In genomic region chr11:120250991-120251949, GRCm38 (mm10) we compare ENCODE assay signal across 11 mouse cellular contexts. TPM values are rescaled to one million over a fixed set of nuclear protein-coding genes. Genes with fewer than 3 reads are reported as not detected.
A peak's percentile ranks its signal among the peaks of the same experiment; 100 is the strongest.
DNase-seq lines count a peak whose midpoint lies in the region; ATAC-seq and TF ChIP-seq lines count a peak whose summit lies in the region.
"Had no signal": no experiment of that assay in that cellular context is flagged by ENCODE, and none has a peak within 500 bp of the region (broad histone marks: within the 10 kb centered on the region; RNA-seq: fewer than 3 reads in every experiment).

No protein-coding gene starts in this region.

- H3K4me3 ChIP-seq in CH12.LX (replicated peaks in 1 of 3; ENCODE audit: low read depth in 2 of 3, low read length in 2 of 3, poor library complexity in 1 of 3), result no peak overlapping the region
- no peak overlapping the region for H3K4me3 ChIP-seq in embryonic fibroblast, embryonic 13.5 days (ENCODE audit: insufficient read depth, low read length)
- no peak overlapping the region for H3K4me3 ChIP-seq in limb, embryonic 14.5 days (replicated peaks; ENCODE audit: low read length)

- dilution Hi-C loops in CH12.LX (cut with MboI; ENCODE audit: extremely low pct_ligation_motif_present, extremely low pct_unique_long_range_greater_than_20kb, low sequenced_read_pairs), result no loop called here

- no peak overlapping the region for H3K9ac ChIP-seq in CH12.LX (ENCODE audit: insufficient read depth, low read depth)
- no peak overlapping the region for H3K9ac ChIP-seq in limb, embryonic 14.5 days (ENCODE audit: low read depth, low read length, severe bottlenecking)

- H3K27ac ChIP-seq in CH12.LX (ENCODE audit: insufficient read depth, low read depth), result no peak overlapping the region
- peak overlapping the region; percentile 81 for H3K27ac ChIP-seq in embryonic fibroblast, embryonic 13.5 days (ENCODE audit: insufficient read depth, low read length)
- H3K27ac ChIP-seq in limb, embryonic 14.5 days (replicated peaks; ENCODE audit: low read depth, low read length), result 0 out of 2 replicates have a peak overlapping the region, but pooled peaks have one; percentile 11
- H3K27ac ChIP-seq: hindbrain, postnatal 0 days had no signal

- in situ Hi-C loops in CH12.LX (cut with MboI; ENCODE audit: low pct_ligation_motif_present, low pct_unique_long_range_greater_than_20kb, low sequenced_read_pairs), result no loop called here

- TF ChIP-seq RAD21 in CH12.LX (IDR thresholded peaks at IDR 0.05; ENCODE audit: low read depth, low read length), result peak; percentile 26

- H3K27me3 ChIP-seq in CH12.LX (replicated peaks), result peaks cover 86% of the 10 kb centered on the region
- H3K27me3 ChIP-seq in limb, embryonic 14.5 days (ENCODE audit: control insufficient read depth, insufficient read depth, low read length), result no peaks in the 10 kb centered on the region

- peak in 1 of 2 experiments; percentile 47; a peak in 2 of 4 replicates for TF ChIP-seq CTCF in CH12.LX (conservative IDR thresholded peaks at IDR 0.05 in 1 of 2, IDR thresholded peaks at IDR 0.05 in 1 of 2; ENCODE audit: low read depth in 2 of 2, low read length in 2 of 2)
- no peak for TF ChIP-seq CTCF in embryonic fibroblast, embryonic 13.5 days (IDR thresholded peaks at IDR 0.05; ENCODE audit: borderline replicate concordance, insufficient read depth, low read length)

- no peak overlapping the region for H3K4me2 ChIP-seq in CH12.LX (ENCODE audit: insufficient read depth, low read depth, poor library complexity, severe bottlenecking)
- H3K4me2 ChIP-seq in limb, embryonic 14.5 days (replicated peaks; ENCODE audit: low read depth, low read length, severe bottlenecking), result no peak overlapping the region

- intact Hi-C loops in heart, postnatal 14 days (cut with DNase I), result no loop called here

- H3K4me1 ChIP-seq in CH12.LX (ENCODE audit: control insufficient read depth in 1 of 2, insufficient read depth in 2 of 2), result peaks cover 0 to 5% of the 10 kb centered on the region in 2 experiments; a peak in 1 of 4 replicates
- peaks cover 54% of the 10 kb centered on the region for H3K4me1 ChIP-seq in embryonic fibroblast, embryonic 13.5 days (ENCODE audit: control insufficient read depth, insufficient read depth, low read length)
- H3K4me1 ChIP-seq in limb, embryonic 14.5 days (ENCODE audit: control insufficient read depth, insufficient read depth, low read length), result peaks cover 69% of the 10 kb centered on the region

- H3K36me3 ChIP-seq in CH12.LX (replicated peaks in 1 of 2; ENCODE audit: control insufficient read depth in 1 of 2, insufficient read depth in 1 of 2, low read length in 1 of 2), result no peaks in the 10 kb centered on the region
- no peaks in the 10 kb centered on the region; the same call in none of the 2 replicates for H3K36me3 ChIP-seq in limb, embryonic 14.5 days (ENCODE audit: control insufficient read depth, insufficient read depth, low read length)
- H3K36me3 ChIP-seq: G1E had no signal

- no peaks in the 10 kb centered on the region for H3K9me3 ChIP-seq in CH12.LX (replicated peaks; ENCODE audit: low read length)
- H3K9me3 ChIP-seq in limb, embryonic 14.5 days (ENCODE audit: control insufficient read depth, low read length), result no peaks in the 10 kb centered on the region
- H3K9me3 ChIP-seq: G1E had no signal

- no peaks in the 10 kb centered on the region for H3K79me2 ChIP-seq in CH12.LX (replicated peaks; ENCODE audit: control insufficient read depth, extremely low read depth, insufficient read depth, poor library complexity, severe bottlenecking)

- no peak for ATAC-seq in limb, embryonic 14.5 days (ENCODE audit: low FRiP score, low read depth)
- ATAC-seq in activated CD4-positive, CD25-positive, alpha-beta regulatory T cell, adult 4 months, result no peak
- ATAC-seq: hindbrain, postnatal 0 days had no signal

- TF ChIP-seq POLR2A in CH12.LX (IDR thresholded peaks at IDR 0.05; ENCODE audit: low read depth, low read length), result no peak
- TF ChIP-seq POLR2A in embryonic fibroblast, embryonic 13.5 days (IDR thresholded peaks at IDR 0.05; ENCODE audit: low read depth, low read length), result no peak
- no peak for TF ChIP-seq POLR2A in limb, embryonic 14.5 days (IDR thresholded peaks at IDR 0.05; ENCODE audit: borderline replicate concordance, extremely low read depth, insufficient read depth, insufficient read length)

- 58% methylated on average over 18 of the region's 18 CpGs for WGBS in limb, embryonic 14.5 days

- DNase-seq in heart, adult 18-20 months, result peak; percentile 68 to 76
- no peak for DNase-seq in heart, postnatal 14 days
- no peak for DNase-seq in CH12.LX (ENCODE audit: extremely low read depth)
- DNase-seq in limb, embryonic 14.5 days (ENCODE audit: low spot score), result no peak
- no peak for DNase-seq in embryo, embryonic 9.5 days (ENCODE audit: extremely low spot score)
- DNase-seq in B cell, adult 2 months, result no peak
- DNase-seq: spleen, adult 18-20 months had no signal

- TF ChIP-seq EP300 in CH12.LX (IDR thresholded peaks at IDR 0.05; ENCODE audit: low read length), result no peak

TF ChIP-seq in CH12.LX, 34 proteins besides CTCF, POLR2A, EP300 and RAD21:
- no peak for TF ChIP-seq NELFE (IDR thresholded peaks at IDR 0.05; ENCODE audit: low read depth, low read length)
- peak; percentile 34 for TF ChIP-seq SMC3 (IDR thresholded peaks at IDR 0.05; ENCODE audit: low read depth, low read length)

RNA-seq across cellular contexts. Expression of gene Bahcc1, which starts 18.5 kb away (rescaled TPM):
- 1 to 10 TPM; 3.5 to 5.0 TPM for total RNA-seq in heart, adult 18-20 months (2021)
- total RNA-seq in heart, postnatal 14 days (2021), result 10 to 100 TPM in 1 of 2 experiments, 1 to 10 TPM in 1; 7.8 to 10.0 TPM
- total RNA-seq in CH12.LX (2012; rRNA removed) (0.04 TPM in 2 replicates), CH12.LX (2014; rRNA removed) (not detected in 2 replicates)
- polyA plus RNA-seq in CH12.LX (2012; ENCODE audit: insufficient read length, low read depth), result not detected in 2 replicates
- polyA plus RNA-seq in embryonic fibroblast, embryonic 13.5 days (2011; ENCODE audit: insufficient read length, low read depth, missing spikeins), result 17.9 and 18.6 TPM in 2 replicates
- 22.9 and 28.3 TPM in 2 replicates for polyA plus RNA-seq in limb, embryonic 14.5 days (2012; rRNA removed)
- 14.0 and 14.9 TPM in 2 replicates for polyA plus RNA-seq in limb, embryonic 14.5 days (2014; fragmentation: Nextera tagmentation; extraction: Ambion mirVana)
- not detected for polyA plus RNA-seq in activated CD4-positive, CD25-positive, alpha-beta regulatory T cell, adult 4 months (2017; shearing (Covaris generic))

Comparison
In these comparisons a context has a peak if more than half of its experiments do, and no peak if none do; other contexts are left out.
1. DNase-seq: peak in heart, adult 18-20 months (2 of 2); none in heart, postnatal 14 days (0 of 2), CH12.LX (single experiment), limb, embryonic 14.5 days (single experiment), embryo, embryonic 9.5 days (single experiment) and B cell, adult 2 months (0 of 2).
2. RNA of gene Bahcc1, which starts 18.5 kb away (polyA plus RNA-seq): 14.0 to 28.3 TPM in limb, embryonic 14.5 days and 17.9 to 18.6 TPM in embryonic fibroblast, embryonic 13.5 days; not detected in CH12.LX and not detected in activated CD4-positive, CD25-positive, alpha-beta regulatory T cell, adult 4 months; every median in the first group is over 10 times any median in the second.